ENCODE assay signal across 7 mouse cellular contexts in the genomic region with DNA sequence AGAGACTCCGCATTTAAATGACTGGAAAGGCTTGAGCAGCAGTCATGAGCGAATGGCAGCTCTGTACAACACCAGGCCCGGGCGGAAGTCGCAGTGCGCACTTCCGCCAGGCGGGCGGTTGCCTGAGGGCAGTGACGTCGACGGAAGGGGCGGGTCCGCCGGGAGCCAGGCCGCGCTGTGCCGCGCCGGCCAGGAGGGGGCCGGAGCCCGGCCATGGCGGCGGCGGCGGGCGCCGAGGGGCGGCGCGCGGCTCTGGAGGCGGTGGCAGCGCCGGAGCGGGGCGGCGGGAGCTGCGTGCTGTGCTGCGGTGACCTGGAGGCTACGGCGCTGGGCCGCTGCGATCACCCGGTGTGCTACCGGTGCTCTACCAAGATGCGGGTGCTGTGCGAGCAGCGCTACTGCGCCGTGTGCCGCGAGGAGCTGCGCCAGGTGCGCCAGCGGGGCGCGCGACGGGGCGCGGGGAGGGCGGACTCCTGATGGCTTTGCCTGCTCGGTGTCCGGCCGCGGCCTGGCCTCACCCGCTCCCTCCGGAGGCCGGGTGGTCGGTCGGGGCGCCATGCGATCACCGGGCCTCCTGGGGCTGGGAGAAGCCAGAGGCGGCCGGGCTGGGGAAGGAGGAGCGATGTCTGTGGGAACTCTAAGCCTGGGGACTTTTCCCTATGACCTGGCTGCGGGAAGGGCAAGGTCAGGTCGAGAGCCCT. TPM values are rescaled to one million over a fixed set of nuclear protein-coding genes. Genes with fewer than 3 reads are reported as not detected.
A peak's percentile ranks its signal among the peaks of the same experiment; 100 is the strongest.
DNase-seq lines count a peak whose midpoint lies in the region; ATAC-seq lines count a peak whose summit lies in the region.

A gene (plus strand): TSS at position 143 of the 701 bp plus-strand sequence.

- peak within 1 kb of the TSS; percentile 96 for H3K4me3 ChIP-seq in intestine, embryonic 15.5 days (replicated peaks)
- H3K4me3 ChIP-seq in midbrain, embryonic 10.5 days: peak within 1 kb of the TSS; percentile 95

- peak; percentile 98 for ATAC-seq in intestine, embryonic 15.5 days

- H3K27me3 ChIP-seq in intestine, embryonic 15.5 days (replicated peaks): no peaks in the 10 kb centered on the region
- no peaks in the 10 kb centered on the region for H3K27me3 ChIP-seq in midbrain, embryonic 10.5 days (ENCODE audit: low read depth, poor library complexity, severe bottlenecking)

- under 1% methylated on average over 70 of the region's 80 CpGs for WGBS in intestine, embryonic 15.5 days
- WGBS in midbrain, embryonic 10.5 days: under 1% methylated on average over 79 of the region's 80 CpGs

- H3K27ac ChIP-seq in intestine, embryonic 15.5 days: peak within 1 kb of the TSS; percentile 83
- H3K27ac ChIP-seq in midbrain, embryonic 10.5 days (replicated peaks): peak within 1 kb of the TSS; percentile 96

- intact Hi-C loops in gastrocnemius, postnatal 36 days (cut with DNase I): no loop called here
- intact Hi-C loops in left cerebral cortex, postnatal 25 days (cut with DNase I): loop anchor here (5.0 kb wide), 1 partner anchor 37 kb away; a partner anchor contains a TSS

- no peaks in the 10 kb centered on the region for H3K36me3 ChIP-seq in intestine, embryonic 15.5 days
- H3K36me3 ChIP-seq in midbrain, embryonic 10.5 days: no peaks in the 10 kb centered on the region

- DNase-seq in adrenal gland, adult 18-20 months (ENCODE audit: low spot score in 2 of 2): peak; percentile 97
- DNase-seq in embryo, embryonic 11 days: peak; percentile 97
- DNase-seq in gastrocnemius, postnatal 36 days: peak; percentile 90 to 92
- peak; percentile 94 to 96 for DNase-seq in left cerebral cortex, postnatal 25 days (ENCODE audit: low spot score in 2 of 2)
- DNase-seq in midbrain, embryonic 10.5 days (ENCODE audit: low spot score): peak; percentile 94
- DNase-seq in right cerebral cortex, postnatal 4 days: peak; percentile 91

- H3K9me3 ChIP-seq in intestine, embryonic 15.5 days: no peaks in the 10 kb centered on the region
- no peaks in the 10 kb centered on the region for H3K9me3 ChIP-seq in midbrain, embryonic 10.5 days (replicated peaks)

- H3K9ac ChIP-seq in intestine, embryonic 15.5 days: peak within 1 kb of the TSS; percentile 98

- H3K4me2 ChIP-seq in intestine, embryonic 15.5 days (replicated peaks): peak within 1 kb of the TSS; percentile 61

- peaks cover 28% of the 10 kb centered on the region for H3K4me1 ChIP-seq in intestine, embryonic 15.5 days (replicated peaks)
- peaks cover 34% of the 10 kb centered on the region for H3K4me1 ChIP-seq in midbrain, embryonic 10.5 days

RNA-seq across cellular contexts. Expression of the gene that starts here (rescaled TPM):
- total RNA-seq in adrenal gland, adult 18-20 months (2021): 10 to 100 TPM; 50.0 to 55.7 TPM
- total RNA-seq in gastrocnemius, postnatal 36 days (2021): 10 to 100 TPM; 18.0 to 18.5 TPM
- polyA plus RNA-seq in intestine, embryonic 15.5 days (2015; fragmentation: Nextera tagmentation; extraction: Ambion mirVana): 20.0 and 20.5 TPM in 2 replicates
- total RNA-seq in left cerebral cortex, postnatal 25 days (2021): 10 to 100 TPM; 38.5 to 39.3 TPM
- 21.7 and 24.3 TPM in 2 replicates for polyA plus RNA-seq in midbrain, embryonic 10.5 days (2016; fragmentation: Nextera tagmentation; extraction: Ambion mirVana)

Comparison
In these comparisons a context has a peak if more than half of its experiments do, and no peak if none do; other contexts are left out.
1. Peak in every context shown above with its lines: DNase-seq, ATAC-seq, H3K4me3 ChIP-seq and H3K27ac ChIP-seq.